Mouse (Mus musculus): ENCODE measurements around the gene Ddx60. TPM values are rescaled to one million over a fixed set of nuclear protein-coding genes. Genes with fewer than 3 reads are reported as not detected.

Gene Ddx60
- 1.7 TPM in 2 replicates for polyA plus RNA-seq (2014; fragmentation: Nextera tagmentation; extraction: Ambion mirVana)

GRCm38 (mm10) chr8:61927777-61928494 is at the start of gene Ddx60:
Ddx60 (plus strand) TSS chr8:61928087.
- Histone ChIP-seq H3K27ac (ENCODE audit: low read depth, low read length) (peak within 1 kb of the TSS; percentile 72), H3K27me3 (ENCODE audit: control insufficient read depth, insufficient read depth, low read length) (no peaks in the 10 kb centered on the region), H3K9ac (ENCODE audit: low read depth, low read length) (peak within 1 kb of the TSS; percentile 78), H3K4me1 (ENCODE audit: control insufficient read depth, insufficient read depth, low read length) (peaks cover 14% of the 10 kb centered on the region), H3K36me3 (ENCODE audit: control insufficient read depth, insufficient read depth, low read length) (no peaks in the 10 kb centered on the region), H3K4me2 (peak within 1 kb of the TSS; percentile 84), H3K9me3 (replicated peaks; ENCODE audit: control insufficient read depth, low read length) (no peaks in the 10 kb centered on the region), H3K4me3 (ENCODE audit: low read depth, low read length) (peak within 1 kb of the TSS; percentile 49)
- WGBS (ENCODE audit: insufficient replicate concordance) = 10% methylated on average over 22 of the region's 22 CpGs
- ATAC-seq (replicated peaks; ENCODE audit: insufficient number of reproducible peaks, low FRiP score, low TSS enrichment) = peak; percentile 52; the same call in 1 of the 2 replicates

GRCm38 (mm10) chr8:61894062-61894461 is 33.8 kb upstream of the Ddx60 start:
- Histone ChIP-seq H3K4me2 (no peak overlapping the region), H3K27ac (ENCODE audit: low read depth, low read length) (no peak overlapping the region), H3K4me1 (ENCODE audit: control insufficient read depth, insufficient read depth, low read length) (peaks cover 21% of the 10 kb centered on the region), H3K36me3 (ENCODE audit: control insufficient read depth, insufficient read depth, low read length) (no peaks in the 10 kb centered on the region; the same call in 1 of the 2 replicates), H3K9me3 (replicated peaks; ENCODE audit: control insufficient read depth, low read length) (no peaks in the 10 kb centered on the region), H3K27me3 (ENCODE audit: control insufficient read depth, insufficient read depth, low read length) (no peaks in the 10 kb centered on the region), H3K9ac (ENCODE audit: low read depth, low read length) (no peak overlapping the region), H3K4me3 (ENCODE audit: low read depth, low read length) (no peak overlapping the region)
- no peak for ATAC-seq (replicated peaks; ENCODE audit: insufficient number of reproducible peaks, low FRiP score, low TSS enrichment)
- WGBS (ENCODE audit: insufficient replicate concordance) = 47% methylated on average over 2 of the region's 2 CpGs

- Histone ChIP-seq H3K27ac (ENCODE audit: low read depth, low read length) (no peak overlapping the region), H3K4me3 (ENCODE audit: low read depth, low read length) (no peak overlapping the region), H3K4me1 (ENCODE audit: control insufficient read depth, insufficient read depth, low read length) (peaks cover 21% of the 10 kb centered on the region), H3K9me3 (replicated peaks; ENCODE audit: control insufficient read depth, low read length) (no peaks in the 10 kb centered on the region), H3K27me3 (ENCODE audit: control insufficient read depth, insufficient read depth, low read length) (no peaks in the 10 kb centered on the region), H3K9ac (ENCODE audit: low read depth, low read length) (no peak overlapping the region), H3K36me3 (ENCODE audit: control insufficient read depth, insufficient read depth, low read length) (no peaks in the 10 kb centered on the region; the same call in 1 of the 2 replicates), H3K4me2 (peak overlapping the region; percentile 16)
- ATAC-seq (replicated peaks; ENCODE audit: insufficient number of reproducible peaks, low FRiP score, low TSS enrichment) = no peak
- WGBS (ENCODE audit: insufficient replicate concordance) = 81% methylated on average over 1 of the region's 1 CpGs
Measured at GRCm38 (mm10) chr8:61896742-61897141, 31.1 kb upstream of the Ddx60 start.

- H3K4me3 ChIP-seq (ENCODE audit: low read depth, low read length) = no peak overlapping the region
- H3K4me2 ChIP-seq = peak overlapping the region; percentile 51
- 0 out of 2 replicates have a peak overlapping the region, but pooled peaks have one; percentile 29 for H3K27ac ChIP-seq (ENCODE audit: low read depth, low read length)
- 54% methylated on average over 1 of the region's 1 CpGs for WGBS (ENCODE audit: insufficient replicate concordance)
- 0 out of 2 replicates have a peak overlapping the region, but pooled peaks have one; percentile 34 for H3K9ac ChIP-seq (ENCODE audit: low read depth, low read length)
- H3K4me1 ChIP-seq (ENCODE audit: control insufficient read depth, insufficient read depth, low read length) = peaks cover 21% of the 10 kb centered on the region
- no peaks in the 10 kb centered on the region; the same call in 1 of the 2 replicates for H3K36me3 ChIP-seq (ENCODE audit: control insufficient read depth, insufficient read depth, low read length)
- H3K27me3 ChIP-seq (ENCODE audit: control insufficient read depth, insufficient read depth, low read length) = no peaks in the 10 kb centered on the region
- peak; percentile 52; the same call in 1 of the 2 replicates for ATAC-seq (replicated peaks; ENCODE audit: insufficient number of reproducible peaks, low FRiP score, low TSS enrichment)
- no peaks in the 10 kb centered on the region for H3K9me3 ChIP-seq (replicated peaks; ENCODE audit: control insufficient read depth, low read length)
Measured at GRCm38 (mm10) chr8:61897402-61897801, 30.5 kb upstream of the Ddx60 start.

GRCm38 (mm10) chr8:61901028-61901717 is 26.7 kb upstream of the Ddx60 start:
- Histone ChIP-seq H3K4me2 (peak overlapping the region; percentile 63), H3K9ac (ENCODE audit: low read depth, low read length) (peak overlapping the region; percentile 79)
- 42% methylated on average over 6 of the region's 6 CpGs for WGBS (ENCODE audit: insufficient replicate concordance)

GRCm38 (mm10) chr8:61902521-61902920 is 25.4 kb upstream of the Ddx60 start, which contains the start of gene Palld:
Palld (minus strand) TSS chr8:61902690.
- H3K4me3 ChIP-seq (ENCODE audit: low read depth, low read length) = peak within 1 kb of the TSS; percentile 47
- no peaks in the 10 kb centered on the region for H3K27me3 ChIP-seq (ENCODE audit: control insufficient read depth, insufficient read depth, low read length)
- peak within 1 kb of the TSS; percentile 81 for H3K9ac ChIP-seq (ENCODE audit: low read depth, low read length)
- H3K36me3 ChIP-seq (ENCODE audit: control insufficient read depth, insufficient read depth, low read length) = no peaks in the 10 kb centered on the region
- H3K4me2 ChIP-seq = peak within 1 kb of the TSS; percentile 63
- peak within 1 kb of the TSS; percentile 93 for H3K27ac ChIP-seq (ENCODE audit: low read depth, low read length)
- H3K4me1 ChIP-seq (ENCODE audit: control insufficient read depth, insufficient read depth, low read length) = peaks cover 6% of the 10 kb centered on the region; the same call in 1 of the 2 replicates
- peak; percentile 77 for ATAC-seq (replicated peaks; ENCODE audit: insufficient number of reproducible peaks, low FRiP score, low TSS enrichment)
- H3K9me3 ChIP-seq (replicated peaks; ENCODE audit: control insufficient read depth, low read length) = no peaks in the 10 kb centered on the region
- WGBS (ENCODE audit: insufficient replicate concordance) = 52% methylated on average over 5 of the region's 5 CpGs

More at GRCm38 (mm10) chr8:61901028-61901717, 26.7 kb upstream of the Ddx60 start:
- Histone ChIP-seq H3K36me3 (ENCODE audit: control insufficient read depth, insufficient read depth, low read length) (no peaks in the 10 kb centered on the region), H3K9me3 (replicated peaks; ENCODE audit: control insufficient read depth, low read length) (no peaks in the 10 kb centered on the region), H3K4me1 (ENCODE audit: control insufficient read depth, insufficient read depth, low read length) (peaks cover 9% of the 10 kb centered on the region; the same call in 1 of the 2 replicates), H3K27ac (ENCODE audit: low read depth, low read length) (peak overlapping the region; percentile 77), H3K4me3 (ENCODE audit: low read depth, low read length) (peak overlapping the region; percentile 47), H3K27me3 (ENCODE audit: control insufficient read depth, insufficient read depth, low read length) (no peaks in the 10 kb centered on the region)
- no peak for ATAC-seq (replicated peaks; ENCODE audit: insufficient number of reproducible peaks, low FRiP score, low TSS enrichment)

GRCm38 (mm10) chr8:61908303-61909215 is 19.3 kb upstream of the Ddx60 start:
- Histone ChIP-seq H3K4me1 (ENCODE audit: control insufficient read depth, insufficient read depth, low read length) (peaks cover 19% of the 10 kb centered on the region), H3K27ac (ENCODE audit: low read depth, low read length) (peak overlapping the region; percentile 94), H3K4me3 (ENCODE audit: low read depth, low read length) (no peak overlapping the region), H3K4me2 (peak overlapping the region; percentile 48), H3K9ac (ENCODE audit: low read depth, low read length) (peak overlapping the region; percentile 49; the same call in 1 of the 2 replicates), H3K27me3 (ENCODE audit: control insufficient read depth, insufficient read depth, low read length) (no peaks in the 10 kb centered on the region), H3K9me3 (replicated peaks; ENCODE audit: control insufficient read depth, low read length) (no peaks in the 10 kb centered on the region), H3K36me3 (ENCODE audit: control insufficient read depth, insufficient read depth, low read length) (no peaks in the 10 kb centered on the region)
- peak; percentile 85 for ATAC-seq (replicated peaks; ENCODE audit: insufficient number of reproducible peaks, low FRiP score, low TSS enrichment)
- WGBS (ENCODE audit: insufficient replicate concordance) = 24% methylated on average over 13 of the region's 13 CpGs

- WGBS (ENCODE audit: insufficient replicate concordance) = 54% methylated on average over 3 of the region's 3 CpGs
- no peak overlapping the region for H3K4me3 ChIP-seq (ENCODE audit: low read depth, low read length)
- peaks cover 25% of the 10 kb centered on the region for H3K4me1 ChIP-seq (ENCODE audit: control insufficient read depth, insufficient read depth, low read length)
- 0 out of 2 replicates have a peak overlapping the region, but pooled peaks have one; percentile 14 for H3K4me2 ChIP-seq
- H3K9me3 ChIP-seq (replicated peaks; ENCODE audit: control insufficient read depth, low read length) = no peaks in the 10 kb centered on the region
- no peaks in the 10 kb centered on the region for H3K36me3 ChIP-seq (ENCODE audit: control insufficient read depth, insufficient read depth, low read length)
- no peaks in the 10 kb centered on the region for H3K27me3 ChIP-seq (ENCODE audit: control insufficient read depth, insufficient read depth, low read length)
- peak overlapping the region; percentile 94 for H3K27ac ChIP-seq (ENCODE audit: low read depth, low read length)
- no peak overlapping the region for H3K9ac ChIP-seq (ENCODE audit: low read depth, low read length)
- ATAC-seq (replicated peaks; ENCODE audit: insufficient number of reproducible peaks, low FRiP score, low TSS enrichment) = no peak
Measured at GRCm38 (mm10) chr8:61909313-61909712, 18.6 kb upstream of the Ddx60 start.

All from heart, embryonic 11.5 days (tissue).